Mouse (Mus musculus) ES-Bruce4 (cell line): ENCODE results near the gene Rhot1. TPM values are rescaled to one million over a fixed set of nuclear protein-coding genes. Genes with fewer than 3 reads are reported as not detected.

Experiments
- H3K27ac ChIP-seq: 2 replicates; pipeline ENCODE4 v1.5.1; 2012; ENCODE audit warnings: low read length, inconsistent platforms; ENCODE audit not compliant: insufficient read depth
- H3K27me3 ChIP-seq: 2 replicates; pipeline ENCODE4 v1.6.1; 2012; ENCODE audit warnings: mild to moderate bottlenecking, low read length, inconsistent platforms; ENCODE audit not compliant: control insufficient read depth, poor library complexity, insufficient read depth, severe bottlenecking
- H3K36me3 ChIP-seq: 2 replicates; pipeline ENCODE4 v1.6.1; 2012; ENCODE audit warnings: inconsistent platforms, mild to moderate bottlenecking, low read length, moderate library complexity; ENCODE audit not compliant: control insufficient read depth, poor library complexity, insufficient read depth, severe bottlenecking
- H3K4me1 ChIP-seq: one replicate; pipeline ENCODE4 v1.8.1; 2011; ENCODE audit warnings: low read length; ENCODE audit not compliant: control insufficient read depth, insufficient read depth
- H3K4me3 ChIP-seq: 2 replicates; pipeline ENCODE4 v1.5.1; 2011; ENCODE audit warnings: low read depth, mild to moderate bottlenecking, low read length
- H3K9ac ChIP-seq: 2 replicates; pipeline ENCODE4 v1.6.1; 2012; ENCODE audit warnings: low read depth, mild to moderate bottlenecking, inconsistent platforms; ENCODE audit not compliant: poor library complexity, severe bottlenecking
- H3K9me3 ChIP-seq: replicated peaks from 2 replicates; pipeline ENCODE4 v1.6.1; 2012; ENCODE audit warnings: mild to moderate bottlenecking, low read length, inconsistent platforms; ENCODE audit not compliant: control insufficient read depth, poor library complexity, insufficient read depth, severe bottlenecking
- CTCF ChIP-seq: IDR thresholded peaks from one replicate; pipeline ENCODE4 v1.8.1; 2011; ENCODE audit warnings: low read depth, low read length
- EP300 ChIP-seq: IDR thresholded peaks from 2 replicates; pipeline ENCODE4 v1.6.1; 2011; ENCODE audit warnings: low read depth, low read length; ENCODE audit not compliant: insufficient read depth
- POLR2A ChIP-seq: IDR thresholded peaks from one replicate; pipeline ENCODE4 v1.8.1; 2011; ENCODE audit warnings: low read length; ENCODE audit not compliant: insufficient read depth
- polyA plus RNA-seq: library from polyadenylated mRNA; stranded (reverse); fragments of >200 nt; gene quantifications from 2 replicates; pipeline ENCODE4 v1.2.4, GENCODE M21; 2011; ENCODE audit warnings: low read depth; ENCODE audit not compliant: missing spikeins, insufficient read depth, insufficient read length

Gene Rhot1
- polyA plus RNA-seq, 1 experiment, result 52.5 TPM

- Histone ChIP-seq H3K9me3 (no peaks in the 10 kb centered on the region), H3K36me3 (no peaks in the 10 kb centered on the region), H3K27me3 (no peaks in the 10 kb centered on the region), H3K4me3 (no peak overlapping the region), H3K9ac (no peak overlapping the region), H3K4me1 (no peaks in the 10 kb centered on the region), H3K27ac (no peak overlapping the region)
- TF ChIP-seq EP300, result no peak
- no peak for TF ChIP-seq POLR2A
- no peak for TF ChIP-seq CTCF
Measured at GRCm38 (mm10) chr11:80312049-80312448, 103.2 kb downstream of the Rhot1 start.

GRCm38 (mm10) chr11:80312565-80312964, 103.7 kb downstream of the Rhot1 start:
- Histone ChIP-seq H3K9ac (no peak overlapping the region), H3K36me3 (no peaks in the 10 kb centered on the region), H3K27me3 (no peaks in the 10 kb centered on the region), H3K4me1 (no peaks in the 10 kb centered on the region), H3K27ac (no peak overlapping the region), H3K4me3 (no peak overlapping the region), H3K9me3 (no peaks in the 10 kb centered on the region)
- no peak for TF ChIP-seq CTCF
- TF ChIP-seq POLR2A, result no peak
- TF ChIP-seq EP300, result no peak

GRCm38 (mm10) chr11:80313462-80313861, 104.6 kb downstream of the Rhot1 start:
- Histone ChIP-seq H3K36me3 (no peaks in the 10 kb centered on the region), H3K4me1 (no peaks in the 10 kb centered on the region), H3K27ac (no peak overlapping the region), H3K9ac (no peak overlapping the region), H3K9me3 (no peaks in the 10 kb centered on the region), H3K27me3 (no peaks in the 10 kb centered on the region), H3K4me3 (no peak overlapping the region)
- no peak for TF ChIP-seq CTCF
- no peak for TF ChIP-seq EP300
- TF ChIP-seq POLR2A, result no peak

- Histone ChIP-seq H3K27me3 (no peaks in the 10 kb centered on the region), H3K27ac (no peak overlapping the region), H3K9ac (no peak overlapping the region), H3K4me3 (no peak overlapping the region), H3K36me3 (no peaks in the 10 kb centered on the region), H3K9me3 (no peaks in the 10 kb centered on the region), H3K4me1 (no peaks in the 10 kb centered on the region)
- TF ChIP-seq EP300, result no peak
Measured at GRCm38 (mm10) chr11:80313944-80314343, 105.1 kb downstream of the Rhot1 start.

GRCm38 (mm10) chr11:80315743-80316639, 107.2 kb downstream of the Rhot1 start:
- Histone ChIP-seq H3K27ac (no peak overlapping the region), H3K4me1 (no peaks in the 10 kb centered on the region), H3K36me3 (no peaks in the 10 kb centered on the region), H3K27me3 (no peaks in the 10 kb centered on the region), H3K9me3 (no peaks in the 10 kb centered on the region), H3K4me3 (no peak overlapping the region), H3K9ac (no peak overlapping the region)
- no peak for TF ChIP-seq CTCF
- no peak for TF ChIP-seq POLR2A
- TF ChIP-seq EP300, result no peak

Other genes with a start within 250 kb of the Rhot1 start
- 108 and 117 TPM in 2 replicates for gene Utp6, start 246.6 kb upstream of the Rhot1 start, polyA plus RNA-seq
- 215 and 235 TPM in 2 replicates for gene Suz12, start 215.9 kb upstream of the Rhot1 start, polyA plus RNA-seq
- 50.9 and 59.1 TPM in 2 replicates for gene Crlf3, start 128.0 kb upstream of the Rhot1 start, polyA plus RNA-seq
- gene Atad5, start 119.6 kb upstream of the Rhot1 start, polyA plus RNA-seq, result 25.0 and 26.6 TPM in 2 replicates
- gene Tefm, start 66.8 kb upstream of the Rhot1 start, polyA plus RNA-seq, result 31.2 and 37.3 TPM in 2 replicates
- gene Adap2, start 54.9 kb upstream of the Rhot1 start, polyA plus RNA-seq, result 3.4 and 3.5 TPM in 2 replicates
- gene Rnf135, start 25.2 kb upstream of the Rhot1 start, polyA plus RNA-seq, result 4.5 and 5.3 TPM in 2 replicates
- gene Rhbdl3, start 91.9 kb downstream of the Rhot1 start, polyA plus RNA-seq, result 0.29 and 0.69 TPM in 2 replicates
- gene 5730455P16Rik, start 169.0 kb downstream of the Rhot1 start, polyA plus RNA-seq, result 27.8 and 31.0 TPM in 2 replicates
- 344 and 357 TPM in 2 replicates for gene Zfp207, start 174.3 kb downstream of the Rhot1 start, polyA plus RNA-seq
- gene Psmd11, start 219.6 kb downstream of the Rhot1 start, polyA plus RNA-seq, result 261 TPM in 2 replicates